Mouse (Mus musculus): ENCODE results near the gene Top3a. TPM values are rescaled to one million over a fixed set of nuclear protein-coding genes. Genes with fewer than 3 reads are reported as not detected.

Top3a gene
- total RNA-seq, 4 experiments from 2014 or later: 5.6 to 8.8 (median 6.3) TPM

Small RNA genes within 50 kb of the gene (microRNA-seq; reads per million reads assigned to microRNA genes)
- gene Mir5100: 0.96 to 3.3 reads per million in 2 experiments

Other genes with a start within 250 kb of the Top3a start
- gene Alkbh5, start 241.0 kb downstream of the Top3a start, total RNA-seq (2022): 10 to 100 TPM; 53.7 to 60.9 (median 57.8) TPM
- 10 to 100 TPM; 40.1 to 49.3 (median 43.9) TPM for gene Llgl1, start 77.6 kb downstream of the Top3a start, total RNA-seq (2022)
- 10 to 100 TPM; 66.4 to 79.1 (median 71.5) TPM for gene Flii, start 50.1 kb downstream of the Top3a start, total RNA-seq (2022)
- gene Mief2, start 49.0 kb downstream of the Top3a start, total RNA-seq (2022): 10 to 100 TPM; 20.8 to 22.8 (median 21.8) TPM
- 10 to 100 TPM; 31.6 to 38.1 (median 35.7) TPM for gene Smcr8, start 159 bp upstream of the Top3a start, total RNA-seq (2022)
- 10 to 100 TPM in 1 of 4 experiments, 1 to 10 TPM in 3; 4.4 to 11.7 (median 8.5) TPM for gene Shmt1, start 34.4 kb upstream of the Top3a start, total RNA-seq (2022)
- gene Dhrs7b, start 53.3 kb upstream of the Top3a start, total RNA-seq (2022): 10 to 100 TPM; 26.3 to 27.9 (median 27.4) TPM
- gene Tmem11, start 101.9 kb upstream of the Top3a start, total RNA-seq (2022): 10 to 100 TPM; 25.3 to 27.8 (median 27.1) TPM
- 10 to 100 TPM in 3 of 4 experiments, 1 to 10 TPM in 1; 9.4 to 16.6 (median 13.1) TPM for gene Natd1, start 137.4 kb upstream of the Top3a start, total RNA-seq (2022)
- gene Map2k3, start 154.7 kb upstream of the Top3a start, total RNA-seq (2022): 10 to 100 TPM; 12.8 to 19.8 (median 16.8) TPM
- gene Kcnj12, start 245.2 kb upstream of the Top3a start, total RNA-seq (2022): 1 to 10 TPM; 6.7 to 7.8 (median 7.4) TPM

All from layer of hippocampus, adult 8-10 months (tissue).